Mouse (Mus musculus) kidney, adult 11 months (tissue): Measurements from ENCODE around the gene Sema5b.

Experiments
- DNase-seq: peaks from one replicate; pipeline ENCODE4 v3.0.0; 2022

Sema5b gene

DNA sequence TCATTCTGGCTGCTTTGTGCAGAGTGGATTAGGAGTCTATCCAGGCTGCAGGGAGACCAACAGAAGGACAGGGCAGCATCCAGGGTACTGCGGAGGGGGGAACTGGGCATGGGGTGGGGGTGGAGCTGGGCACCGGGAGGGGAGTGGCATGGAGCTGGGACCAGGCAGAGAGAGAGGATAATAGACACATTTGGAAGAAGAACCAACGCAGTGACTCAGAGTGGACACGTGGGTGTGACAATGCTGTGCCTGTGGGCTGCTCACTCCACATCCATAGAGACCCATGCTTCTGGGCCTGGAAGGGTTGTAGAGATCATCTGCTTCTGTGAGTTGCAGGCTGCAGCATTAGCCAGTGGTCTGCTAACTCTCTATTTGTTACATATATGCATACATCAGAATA lies 107.9 kb downstream of the Sema5b start:
- DNase-seq: no peak

DNA sequence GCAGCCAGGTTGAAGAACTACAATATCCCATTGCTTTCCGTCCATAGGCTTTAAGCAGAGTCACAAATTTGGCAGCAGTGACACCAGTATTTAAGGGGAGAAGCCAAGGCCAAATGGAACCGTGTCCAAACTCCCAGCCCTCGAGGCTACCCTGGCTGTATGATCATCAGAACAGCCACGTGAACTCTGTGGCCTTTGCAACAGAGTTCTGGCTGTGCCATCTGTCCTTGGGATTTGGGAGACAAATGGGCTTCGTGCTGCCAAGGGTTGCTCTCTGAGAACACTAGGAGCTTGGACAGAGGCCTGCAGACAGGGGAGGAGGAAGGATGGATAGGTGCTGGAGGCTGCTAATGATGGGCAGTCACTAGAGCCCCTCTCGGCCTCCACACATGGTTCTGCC lies 111.3 kb downstream of the Sema5b start:
- DNase-seq: no peak

DNA sequence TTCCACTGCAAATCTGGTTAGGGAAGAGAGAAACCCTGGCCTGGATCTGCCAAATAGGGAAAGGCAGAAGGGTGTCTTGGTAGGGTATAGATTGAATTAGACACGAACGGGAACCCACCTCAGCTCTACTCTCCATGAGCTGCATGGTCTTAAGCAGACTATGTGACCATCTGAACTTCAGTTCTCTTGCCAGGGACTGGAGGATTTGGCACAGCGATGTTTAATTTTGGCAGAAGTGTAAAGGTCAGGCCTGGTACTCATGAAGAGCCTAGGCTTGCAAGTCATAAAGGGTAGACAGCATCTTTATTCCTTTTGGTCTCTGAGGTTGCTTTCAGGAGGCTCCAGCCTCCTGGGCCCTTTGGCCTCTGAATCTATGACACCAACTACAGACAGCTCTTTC lies 111.8 kb downstream of the Sema5b start:
- DNase-seq: no peak

DNA sequence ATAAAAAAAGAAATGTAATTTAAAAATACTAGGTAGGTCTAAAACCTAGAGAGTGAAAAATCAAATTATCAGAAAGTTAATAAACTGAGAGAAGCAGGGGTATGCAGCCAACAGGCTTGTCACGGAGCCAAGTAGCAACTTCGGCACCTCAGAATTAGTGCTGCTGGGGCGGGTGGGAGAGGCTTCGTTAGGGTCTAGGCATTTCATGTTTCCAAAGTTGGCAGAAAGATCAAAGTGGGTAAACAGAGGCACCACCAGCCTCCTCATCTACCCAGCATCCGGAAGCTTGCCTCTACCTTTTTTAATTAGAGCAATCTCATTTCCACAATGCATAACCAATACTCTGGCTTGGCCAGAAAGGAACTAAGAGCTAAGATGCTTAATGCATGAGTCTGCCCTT lies 113.0 kb downstream of the Sema5b start:
- no peak for DNase-seq

DNA sequence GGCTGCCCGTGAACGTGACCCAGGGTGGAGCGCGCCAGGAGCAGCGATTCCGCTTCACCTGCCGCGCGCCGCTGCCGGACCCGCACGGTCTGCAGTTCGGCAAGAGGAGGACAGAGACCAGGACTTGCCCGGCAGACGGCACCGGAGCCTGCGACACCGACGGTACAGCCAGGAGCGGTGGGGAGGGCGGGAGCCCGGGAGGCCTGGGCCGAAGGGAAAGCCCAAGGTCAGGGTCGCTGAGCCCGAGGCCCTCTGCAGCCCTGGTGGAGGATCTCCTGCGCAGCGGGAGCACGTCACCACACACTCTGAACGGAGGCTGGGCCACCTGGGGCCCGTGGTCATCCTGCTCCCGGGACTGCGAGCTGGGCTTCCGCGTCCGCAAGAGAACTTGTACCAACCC lies 119.3 kb downstream of the Sema5b start:
- no peak for DNase-seq

DNA sequence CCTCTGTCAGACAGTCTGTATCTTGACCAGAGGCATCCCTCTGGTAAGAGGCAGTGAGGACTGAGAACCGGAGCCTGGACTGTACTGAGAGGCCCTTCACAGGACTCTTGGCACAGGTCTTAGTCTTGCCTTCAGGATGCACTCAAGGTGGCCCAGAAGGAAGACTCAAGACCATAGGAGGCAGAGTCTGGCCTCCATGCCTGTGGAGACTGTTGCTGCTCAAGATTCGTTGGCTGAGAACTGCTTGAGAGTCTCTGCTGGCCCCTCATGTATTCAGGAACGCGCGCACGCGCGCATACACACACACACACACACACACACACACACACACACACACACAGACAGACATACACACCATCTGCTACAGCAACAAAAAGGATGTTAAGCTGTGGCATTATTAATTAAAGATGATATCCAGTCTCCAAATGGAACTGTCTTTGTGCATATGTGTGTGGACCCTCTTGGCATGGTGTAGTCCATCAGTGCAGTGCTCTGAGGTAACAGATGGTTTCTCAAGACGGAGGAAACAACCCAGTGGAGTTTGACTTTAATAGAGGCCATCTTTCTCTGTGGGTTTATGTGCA lies 123.0 kb downstream of the Sema5b start:
- DNase-seq: no peak

DNA sequence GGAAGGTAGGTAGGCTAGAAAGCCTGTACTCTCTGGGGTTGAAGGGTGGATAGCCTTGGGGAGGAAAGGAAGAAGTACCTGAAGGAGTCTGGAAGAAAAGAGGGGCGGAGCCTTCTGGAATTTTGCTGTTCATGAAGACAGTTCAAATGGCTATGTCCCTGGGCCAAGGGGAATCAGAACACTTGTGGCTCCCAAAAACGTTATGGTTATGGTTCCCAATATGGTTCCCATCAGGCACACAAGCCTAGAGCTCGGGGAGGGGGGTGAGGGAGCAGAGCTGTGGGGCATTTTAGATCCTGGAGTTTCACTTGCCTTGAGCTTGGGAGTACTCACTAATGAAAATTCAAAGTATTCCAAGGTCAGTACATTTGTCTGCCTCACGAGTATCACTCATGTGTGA lies 123.9 kb downstream of the Sema5b start:
- no peak for DNase-seq

DNA sequence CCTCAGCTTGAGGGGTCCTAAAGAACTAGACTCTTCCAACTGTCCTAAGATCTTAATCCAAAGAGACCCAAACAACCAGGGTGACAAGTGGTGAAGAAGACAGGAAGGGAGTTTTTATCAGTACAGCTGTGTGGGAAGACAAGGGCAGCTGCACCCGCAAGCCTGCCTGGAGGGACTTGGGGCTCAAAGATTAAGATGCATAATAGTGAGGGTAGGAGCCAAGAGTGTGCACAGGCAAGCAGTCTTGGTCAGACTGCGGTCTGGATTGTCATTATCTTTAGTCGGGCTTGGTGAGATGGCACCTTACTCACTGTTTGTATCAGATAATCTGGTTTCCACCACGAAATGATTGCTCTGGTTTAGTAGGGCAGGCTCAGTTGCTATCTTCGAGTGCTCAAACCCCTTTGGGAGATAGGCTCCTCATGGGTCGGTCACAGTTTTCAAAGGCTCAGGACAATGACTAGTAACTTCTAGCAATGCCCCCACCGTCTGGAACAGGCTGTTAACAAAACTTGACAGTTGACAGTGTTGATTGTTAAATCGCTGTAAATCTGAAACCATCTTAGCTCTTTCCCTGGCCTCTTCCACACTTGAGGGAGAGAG lies 136.7 kb downstream of the Sema5b start:
- DNase-seq: no peak

DNA sequence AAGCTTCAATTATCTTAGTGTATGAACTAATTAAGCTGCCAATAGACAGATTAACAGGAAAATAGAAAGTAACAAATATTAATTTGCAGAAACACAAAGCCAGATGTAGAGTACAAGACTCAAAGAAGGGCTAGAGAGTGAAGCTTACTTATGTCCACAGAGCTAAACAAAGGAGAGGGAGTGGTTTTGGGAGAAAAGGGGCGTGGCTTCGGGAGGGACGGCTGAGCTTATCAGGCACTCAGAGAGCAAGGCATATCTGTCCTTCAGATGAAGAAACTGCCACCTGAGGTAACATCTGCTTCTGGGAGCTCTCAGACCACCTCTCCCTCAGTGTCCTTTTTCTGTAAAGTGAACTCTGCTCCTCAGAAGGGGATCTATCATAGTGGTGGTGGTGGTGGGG lies 137.5 kb downstream of the Sema5b start:
- DNase-seq: no peak

DNA sequence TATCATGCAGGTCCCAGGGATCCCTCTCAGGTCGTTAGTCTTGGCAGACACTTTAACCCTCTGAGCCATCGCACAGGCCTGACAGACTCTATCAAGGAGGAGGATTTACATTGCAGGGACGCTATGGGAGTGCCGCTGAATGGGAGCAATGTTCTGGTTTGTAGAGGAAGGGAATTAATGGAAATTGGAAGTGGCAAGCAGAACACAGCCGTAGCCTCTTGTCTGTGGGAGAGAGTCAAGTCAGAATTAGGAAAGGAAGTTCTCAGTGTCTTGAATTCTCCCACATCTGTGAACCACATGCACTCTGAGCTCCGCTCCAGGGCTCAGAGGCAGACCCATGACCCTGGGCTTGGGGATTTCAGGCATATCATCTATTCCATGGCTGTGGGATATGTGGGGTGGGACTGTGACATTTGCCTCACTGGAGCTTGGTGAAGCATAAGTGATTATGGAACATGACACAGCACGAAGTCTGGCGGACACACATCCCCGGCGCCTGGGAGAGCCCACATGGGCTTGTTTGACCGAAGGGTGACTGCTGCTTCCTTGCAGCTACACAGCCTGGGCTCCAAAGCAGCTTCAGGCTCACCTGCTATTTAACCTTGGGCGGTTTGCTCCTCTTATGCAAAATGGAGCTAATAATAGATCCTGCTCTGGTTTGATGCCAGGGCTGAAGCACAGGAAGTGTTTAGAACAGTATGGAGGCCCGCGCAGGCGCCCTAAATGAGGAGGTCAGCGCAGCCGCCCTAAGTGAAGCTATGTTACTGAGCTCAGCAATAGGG lies 140.6 kb downstream of the Sema5b start:
- DNase-seq: no peak

DNA sequence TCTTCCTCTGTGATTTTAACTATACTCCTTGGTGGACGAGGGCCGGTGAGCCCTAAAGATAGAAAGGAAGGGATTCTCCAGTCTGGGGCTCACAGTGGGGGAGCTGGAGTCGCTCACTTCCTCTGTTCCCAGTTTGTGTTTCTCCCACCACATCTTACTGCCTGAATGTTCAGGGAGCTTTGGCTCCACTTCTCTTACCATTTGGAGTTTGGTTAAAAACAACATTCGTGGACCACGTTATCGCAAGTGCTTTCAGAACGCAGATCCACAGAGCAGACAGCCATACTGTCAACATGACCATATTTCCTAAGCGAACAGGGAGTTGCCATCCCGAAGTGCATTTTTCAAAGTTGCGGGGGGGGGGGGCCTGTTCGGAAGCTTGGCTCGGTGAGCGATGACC lies 144.1 kb downstream of the Sema5b start:
- no peak for DNase-seq

DNA sequence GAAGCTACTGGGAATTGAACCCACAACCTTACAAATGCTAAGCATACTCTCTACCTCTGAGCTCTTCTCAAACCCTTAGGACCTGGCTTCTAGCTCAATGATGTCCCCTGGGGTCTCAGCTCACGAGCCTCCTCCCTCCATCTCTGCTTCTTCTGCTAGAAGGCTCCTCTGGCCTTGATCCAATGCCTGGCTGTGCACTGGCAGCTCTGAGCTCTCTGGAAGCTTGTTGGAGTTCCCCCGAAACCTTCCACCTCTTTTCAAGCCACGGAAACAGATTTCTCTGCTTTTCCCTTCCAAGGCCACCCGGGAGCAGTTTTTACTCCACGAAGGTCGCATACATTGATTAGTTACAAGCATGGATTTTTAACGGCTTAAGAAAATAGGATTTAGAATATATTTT lies 145.5 kb downstream of the Sema5b start:
- no peak for DNase-seq

DNA sequence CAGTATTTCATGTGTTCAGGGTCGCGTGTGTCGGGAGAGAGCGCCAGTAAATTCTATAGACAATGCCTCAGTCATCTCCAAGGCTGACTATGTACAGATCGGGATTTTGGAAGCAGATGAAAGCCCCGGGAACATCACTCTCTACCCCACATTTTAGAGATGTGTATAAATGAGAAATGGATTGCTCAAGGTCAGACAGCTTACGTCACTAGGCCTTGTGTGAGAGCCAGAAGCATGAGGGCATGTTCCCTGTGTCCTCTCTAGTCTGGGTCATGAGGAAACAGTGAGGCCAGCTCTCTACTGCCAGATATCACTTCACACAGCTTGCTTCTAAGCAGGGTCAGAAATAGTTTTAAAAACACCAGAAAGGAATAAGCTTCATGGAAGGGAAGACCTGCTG lies 150.7 kb downstream of the Sema5b start:
- no peak for DNase-seq

DNA sequence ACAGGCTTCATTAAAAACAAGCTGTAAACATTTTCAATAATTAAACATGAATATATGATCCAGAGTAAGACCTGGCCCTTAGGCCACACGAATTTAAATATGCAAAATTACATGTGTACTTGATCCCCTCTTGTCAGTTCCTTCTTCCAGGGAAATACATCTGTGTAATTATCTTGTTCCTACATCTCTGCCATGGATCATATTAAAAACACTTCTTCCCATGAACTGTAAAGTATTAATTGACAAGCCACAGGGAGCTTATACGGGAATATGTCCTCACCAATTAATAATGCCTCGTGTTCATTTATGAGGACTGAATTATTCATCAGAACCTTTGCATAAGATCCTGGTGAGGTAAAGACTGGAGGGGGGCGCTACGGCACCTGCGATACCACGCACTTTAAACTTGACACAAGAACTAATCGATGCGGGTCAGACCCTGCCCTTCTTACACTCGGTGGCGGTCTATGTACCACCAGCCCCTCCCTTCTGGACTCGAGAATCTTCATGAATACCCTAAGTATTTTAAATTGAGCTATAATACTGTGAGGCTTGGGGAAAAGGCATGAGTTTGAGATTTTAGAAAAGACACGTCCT lies 153.4 kb downstream of the Sema5b start:
- DNase-seq: no peak

DNA sequence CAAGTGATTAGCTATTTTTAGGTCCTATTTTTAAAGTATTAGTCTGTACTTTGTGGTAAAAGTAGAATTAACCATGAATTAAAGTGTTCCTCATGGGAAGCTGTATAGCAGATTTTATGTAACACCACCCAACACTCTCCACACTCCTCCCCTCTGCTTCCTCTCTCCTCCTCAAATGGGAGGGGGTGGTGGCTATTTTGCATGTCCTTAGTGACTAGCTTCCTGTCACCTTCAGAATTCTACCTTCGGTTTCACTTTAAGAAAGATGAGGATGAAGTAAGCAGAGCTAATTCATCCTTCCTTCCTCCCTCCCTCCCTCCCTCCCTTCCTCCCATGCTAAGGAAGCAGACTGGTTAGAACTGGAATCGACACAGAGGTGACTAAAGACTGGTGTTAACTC lies 155.2 kb downstream of the Sema5b start:
- no peak for DNase-seq

DNA sequence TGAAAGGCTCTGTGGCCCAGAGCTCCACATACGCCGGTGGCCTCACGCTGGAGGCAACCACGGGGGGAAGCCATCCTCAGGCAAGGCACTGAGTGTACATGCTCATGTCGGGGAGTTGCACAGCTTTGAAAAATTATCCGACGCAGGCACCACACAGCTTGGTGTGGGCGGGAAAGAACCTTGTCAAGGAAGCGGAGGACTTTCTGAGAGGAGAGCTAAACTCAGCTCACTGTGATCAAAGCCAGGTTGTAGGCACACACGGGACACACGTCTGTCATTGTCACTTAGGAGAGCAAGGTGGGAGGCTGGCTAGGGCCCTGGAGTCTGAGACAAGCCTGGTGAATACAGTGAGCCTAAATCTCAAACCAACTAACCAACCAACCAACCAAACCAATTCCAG lies 160.9 kb downstream of the Sema5b start:
- DNase-seq: no peak

DNA sequence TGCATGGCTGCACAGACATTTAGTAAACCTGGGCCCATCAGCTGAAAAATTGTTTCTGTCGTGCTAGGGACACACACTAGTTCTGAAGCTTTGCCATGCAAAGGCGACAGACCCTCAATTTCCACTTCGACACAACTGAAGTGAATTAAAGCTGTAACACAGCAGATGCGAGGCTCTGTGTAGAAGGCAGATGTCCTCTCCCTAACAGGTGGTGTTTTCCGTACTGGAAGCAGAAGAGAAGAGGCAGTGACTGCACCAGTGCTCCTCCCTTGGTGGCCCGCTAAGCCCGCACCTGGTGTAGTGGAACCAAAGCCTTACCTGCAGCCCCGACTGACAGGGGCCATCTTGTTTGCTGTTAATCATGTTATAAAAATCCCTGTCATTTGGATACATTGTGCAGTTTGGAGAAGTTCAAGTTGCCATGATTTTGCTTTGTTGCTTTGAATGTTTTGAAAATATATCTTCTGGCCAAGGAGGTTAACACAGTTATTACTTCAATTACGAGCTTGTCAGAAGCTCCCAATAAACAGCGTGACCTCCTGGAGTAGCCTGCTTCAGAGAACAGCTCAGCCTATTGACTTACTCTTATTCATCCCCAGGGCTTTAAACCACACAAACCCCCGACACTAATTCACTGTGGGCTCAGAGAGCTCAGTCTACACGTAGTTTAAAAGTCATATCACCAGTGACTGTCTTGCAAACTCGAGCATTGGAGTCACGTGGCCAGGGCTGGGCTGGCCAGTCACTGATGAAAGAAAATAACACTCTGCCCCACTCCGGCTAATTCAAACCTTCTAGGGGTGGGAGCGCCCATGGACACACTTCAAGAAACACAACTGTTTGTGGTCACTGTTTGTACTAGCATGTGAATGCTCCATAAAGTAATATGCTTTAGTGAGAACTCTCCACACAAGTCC lies 163.1 kb downstream of the Sema5b start:
- DNase-seq: no peak

DNA sequence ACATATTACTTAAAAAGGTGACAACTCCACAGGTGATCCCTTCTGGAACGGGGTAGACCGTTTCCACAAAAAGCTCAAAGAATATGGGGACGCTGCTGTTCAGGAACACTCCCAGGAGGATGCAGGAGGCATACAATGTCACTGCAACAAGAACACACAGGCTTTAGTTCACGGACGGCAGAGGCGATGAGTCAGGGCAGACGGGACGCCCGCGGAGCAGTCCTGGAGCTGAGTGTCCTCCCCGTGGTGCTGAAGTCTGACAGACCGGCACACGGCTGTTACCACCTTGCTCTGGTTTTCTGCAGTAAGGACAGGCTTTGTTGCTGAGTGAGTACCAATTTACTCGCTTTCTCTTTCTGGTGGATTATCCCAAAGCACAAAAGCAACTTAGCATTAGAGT lies 163.9 kb downstream of the Sema5b start:
- DNase-seq: no peak

DNA sequence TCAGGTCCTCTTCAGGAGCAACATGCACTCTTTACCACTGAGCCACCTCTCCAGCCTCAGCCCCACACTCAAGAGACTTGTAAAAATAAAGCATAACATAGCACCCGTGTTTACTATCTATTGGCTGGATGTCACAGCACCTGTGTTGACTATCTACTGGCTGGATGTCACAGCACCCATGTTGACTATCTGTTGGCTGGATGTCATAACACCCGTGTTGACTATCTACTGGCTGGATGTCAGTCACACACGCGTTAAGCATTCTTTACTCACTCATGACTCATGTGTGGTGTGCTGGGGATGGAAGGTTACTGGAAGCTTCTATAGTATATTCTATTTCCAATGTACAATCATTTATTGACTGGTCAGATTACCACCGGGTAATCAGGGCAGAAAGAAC lies 166.1 kb downstream of the Sema5b start:
- DNase-seq: no peak

DNA sequence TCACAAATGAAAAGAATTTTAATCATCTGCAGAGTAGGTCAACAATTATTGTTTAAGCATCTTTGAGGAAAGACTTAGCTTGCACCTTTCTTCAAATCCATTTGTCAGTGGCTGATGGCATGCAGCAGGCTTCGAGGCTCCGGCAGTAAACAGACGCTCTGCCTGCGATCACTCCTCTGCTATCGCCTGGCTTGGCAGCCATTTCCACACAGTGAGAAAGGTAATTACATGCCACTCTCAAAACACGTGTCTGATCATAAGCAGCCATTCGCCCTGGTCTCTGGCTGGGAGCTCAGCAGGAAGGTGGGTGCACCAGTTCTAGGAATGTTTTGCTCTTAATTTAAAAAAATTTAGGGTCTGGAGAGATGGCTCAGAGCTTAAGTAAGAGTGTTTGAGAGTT lies 170.1 kb downstream of the Sema5b start:
- no peak for DNase-seq

DNA sequence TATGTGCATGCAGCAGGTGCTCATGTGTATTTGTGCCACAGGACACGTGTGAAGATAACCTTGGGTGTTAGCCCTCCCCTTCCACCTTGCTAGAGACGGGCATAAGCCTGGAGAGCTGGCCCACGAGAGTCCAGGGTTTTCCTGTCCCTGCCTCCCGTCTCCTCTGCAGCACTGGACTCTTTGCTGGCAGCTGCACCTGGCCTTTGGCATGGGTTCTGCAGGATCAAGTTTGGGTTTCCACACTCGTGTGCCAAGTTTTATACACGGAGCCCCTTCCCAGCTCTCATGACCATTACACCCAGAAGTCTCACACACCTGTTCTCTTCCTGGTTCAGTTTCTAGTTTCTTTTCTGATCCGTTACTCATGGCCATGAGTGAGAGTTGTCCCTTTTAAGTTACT lies 172.7 kb downstream of the Sema5b start:
- no peak for DNase-seq
